Mouse (Mus musculus): ENCODE results near the gene Bmp4.

Gene Bmp4

GRCm38 (mm10) chr14:46385701-46386477 lies 4.6 kb downstream of the Bmp4 start:
- DNase-seq, result peak; percentile 59

GRCm38 (mm10) chr14:46384946-46385691 lies 5.3 kb downstream of the Bmp4 start:
- DNase-seq, result peak; percentile 28

- DNase-seq, result no peak
Measured at GRCm38 (mm10) chr14:46381457-46381856, 9.0 kb downstream of the Bmp4 start.

GRCm38 (mm10) chr14:46380286-46380721 lies 10.2 kb downstream of the Bmp4 start:
- DNase-seq, result peak; percentile 64

DNA sequence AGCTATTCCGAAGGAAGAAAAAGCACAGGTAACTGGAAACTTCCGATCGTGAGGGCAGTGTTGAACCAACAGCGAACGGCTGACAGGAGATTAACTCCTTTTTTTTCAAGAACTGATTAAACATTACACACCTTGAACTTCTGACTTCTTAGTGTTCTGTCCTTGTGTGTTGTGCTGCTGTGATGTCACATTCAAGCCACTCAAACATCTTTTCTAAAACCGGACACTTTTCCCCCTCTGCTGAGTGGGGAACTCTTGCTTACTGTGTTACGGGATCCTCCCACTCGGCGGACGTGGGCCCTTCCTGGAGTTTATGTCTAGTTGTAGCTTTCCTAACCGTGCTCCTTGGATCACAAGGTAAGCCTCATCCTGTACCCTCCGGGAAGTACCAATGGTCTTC lies 11.2 kb downstream of the Bmp4 start, which contains the start of gene Gm15217:
Gene Gm15217 (plus strand): TSS at position 130 of the 400 bp plus-strand sequence.
- DNase-seq, result peak; percentile 46

DNA sequence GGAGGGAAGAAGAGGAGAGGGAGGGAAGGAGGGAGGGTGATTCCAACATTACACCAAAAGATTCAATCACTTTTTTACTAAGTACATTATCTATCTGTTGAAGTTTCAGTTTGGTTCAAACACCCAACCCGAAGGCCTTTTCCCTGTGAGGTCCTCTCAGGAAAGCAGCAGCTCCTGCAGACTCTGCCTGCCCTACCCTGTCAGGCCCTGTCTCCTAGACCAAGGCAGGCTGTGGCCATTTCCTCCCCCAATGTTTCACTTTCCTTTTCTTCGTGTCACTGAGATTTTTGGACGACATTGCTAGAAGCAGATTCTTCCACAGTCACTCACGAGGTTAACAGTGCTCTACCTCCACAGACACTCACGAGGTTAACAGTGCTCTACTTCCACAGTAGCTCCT lies 14.7 kb downstream of the Bmp4 start:
- DNase-seq, result no peak

- no peak for DNase-seq
Measured at GRCm38 (mm10) chr14:46372452-46372851, 18.0 kb downstream of the Bmp4 start.

GRCm38 (mm10) chr14:46363209-46363608 lies 27.3 kb downstream of the Bmp4 start:
- DNase-seq, result peak; percentile 40

DNA sequence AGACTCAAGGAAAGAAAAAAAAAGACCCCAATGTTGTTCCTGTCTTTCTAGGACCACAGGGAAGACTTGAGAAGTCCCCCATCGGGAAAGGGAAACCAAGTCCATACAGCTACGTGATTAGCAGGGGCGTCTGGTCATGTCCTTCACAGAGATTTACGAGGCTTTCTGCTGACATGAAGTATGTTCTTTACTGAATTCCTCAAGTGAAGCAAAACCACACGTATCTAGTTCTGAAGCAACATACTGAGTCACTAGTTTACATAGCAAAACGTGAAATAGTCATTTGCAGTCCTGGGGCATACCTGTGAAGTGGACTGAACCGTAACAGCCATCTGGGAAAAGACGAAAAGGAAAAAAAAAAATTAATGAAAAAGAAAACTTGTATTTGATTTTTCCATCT lies 32.8 kb downstream of the Bmp4 start:
- no peak for DNase-seq

DNA sequence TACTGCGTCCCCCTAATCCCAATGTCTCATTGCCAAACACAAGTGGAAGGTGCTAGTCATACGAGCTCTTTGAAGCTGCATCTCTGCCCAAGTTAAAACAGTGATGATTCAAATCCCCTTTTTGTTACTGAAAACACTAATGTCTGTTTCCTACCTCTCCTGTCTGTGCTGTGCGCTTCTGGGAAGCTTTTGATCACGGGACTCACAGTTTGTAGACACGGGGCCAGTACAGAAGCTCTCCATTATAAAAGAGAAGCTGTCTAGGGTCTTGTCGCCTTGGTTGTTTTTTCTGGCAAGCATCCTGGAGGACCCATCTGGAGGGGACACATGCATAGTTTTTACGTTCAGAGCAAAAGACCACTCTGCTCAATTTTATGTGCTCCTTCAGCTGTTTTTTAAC lies 33.2 kb downstream of the Bmp4 start:
- DNase-seq, result no peak

GRCm38 (mm10) chr14:46344750-46345149 lies 45.7 kb downstream of the Bmp4 start:
- DNase-seq, result no peak

DNA sequence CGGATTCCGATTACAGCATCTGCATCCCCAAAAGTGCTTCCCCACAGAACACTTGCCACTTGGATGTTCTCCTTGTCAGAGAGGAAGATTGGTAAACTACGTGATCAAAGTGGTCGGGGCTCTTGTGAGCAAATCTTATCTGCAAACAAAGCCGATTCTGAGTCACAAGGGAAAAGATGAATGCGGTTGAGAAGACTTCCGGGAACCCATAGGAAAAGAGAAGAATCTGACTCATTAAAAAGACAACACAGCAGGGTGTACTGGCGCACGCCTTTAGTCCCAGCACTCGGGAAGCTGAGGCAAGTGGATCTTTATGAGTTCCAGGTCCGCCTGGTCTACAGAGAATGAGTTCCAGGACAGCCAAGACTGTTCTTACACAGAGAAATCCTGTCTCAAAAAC lies 51.7 kb downstream of the Bmp4 start:
- no peak for DNase-seq
